15 mouse cellular contexts compared by ENCODE assay signal in the genomic region with DNA sequence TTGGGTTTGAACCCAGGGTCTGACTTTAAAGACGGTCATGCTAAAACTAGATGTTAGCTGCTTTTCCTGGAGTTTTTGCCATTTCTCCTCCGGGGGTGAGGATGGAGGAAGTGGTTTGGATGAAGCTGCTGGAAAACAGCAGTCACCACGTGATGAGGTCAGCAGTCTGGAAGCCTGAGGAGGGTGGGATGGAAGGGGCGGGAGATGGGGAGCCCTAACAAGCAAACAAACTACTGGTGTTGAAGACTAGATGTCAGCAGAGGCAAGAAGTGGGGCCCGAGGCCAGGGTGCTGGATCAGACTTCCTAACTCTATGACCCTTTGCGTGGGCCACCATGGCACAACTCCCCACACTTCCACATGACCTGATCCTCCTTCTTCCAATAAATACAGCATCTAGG.
DNase-seq lines count a peak whose midpoint lies in the region; ATAC-seq lines count a peak whose summit lies in the region.
"Had no signal": no experiment of that assay in that cellular context is flagged by ENCODE, and none has a peak within 500 bp of the region (broad histone marks: within the 10 kb centered on the region; RNA-seq: fewer than 3 reads in every experiment).

No protein-coding gene starts in this region.

- DNase-seq in heart, adult 11 months: peak; percentile 94
- no peak for DNase-seq in heart, adult 8-10 months (ENCODE audit: low spot score)
- DNase-seq in kidney, postnatal 36 days: peak; percentile 2 to 7
- no peak for DNase-seq in kidney, adult 18-20 months
- peak; percentile 49 for DNase-seq in lung, postnatal 14 days
- no peak for DNase-seq in cerebellum, adult 8-10 months
- DNase-seq in gastrocnemius, postnatal 4 days (ENCODE audit: low spot score in 2 of 2): no peak
- DNase-seq: adrenal gland, postnatal 25 days; cerebellum, adult 9-11 months; gastrocnemius, adult 2 months; heart, postnatal 36 days; kidney, adult 9 months had no signal

- no peak for ATAC-seq in erythroid progenitor cell, adult 5-6 weeks (replicated peaks; ENCODE audit: low FRiP score, poor library complexity, severe bottlenecking)
- ATAC-seq: CD4-positive, CD25-positive, alpha-beta regulatory T cell, adult 4 months; inflammation-experienced regulatory T-cells, adult 6 months had no signal

Comparison
In these comparisons a context has a peak if more than half of its experiments do, and no peak if none do; other contexts are left out.
1. DNase-seq: peak in heart, adult 11 months (single experiment), kidney, postnatal 36 days (2 of 2) and lung, postnatal 14 days (single experiment); none in heart, adult 8-10 months (single experiment), kidney, adult 18-20 months (single experiment), cerebellum, adult 8-10 months (single experiment) and gastrocnemius, postnatal 4 days (0 of 2).